In the genomic region with DNA sequence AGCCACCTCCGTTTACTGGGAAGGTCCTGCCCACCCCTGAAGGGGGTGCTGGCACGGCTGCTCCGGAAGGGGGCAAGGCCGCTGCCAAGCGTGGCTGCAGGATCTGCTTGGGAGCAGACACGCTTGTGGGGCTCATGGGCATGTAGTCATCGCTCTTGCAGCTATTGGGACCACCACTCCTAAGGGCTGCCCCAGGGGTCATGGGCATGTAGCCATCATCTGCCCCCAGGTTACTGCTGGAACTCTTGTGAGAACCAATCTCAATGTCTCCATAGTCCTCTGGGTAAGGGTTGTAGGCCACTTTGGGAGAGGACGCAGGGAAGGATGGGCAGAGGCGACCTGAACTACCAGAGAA, we compare ENCODE assay signal across 8 mouse cellular contexts. TPM values are rescaled to one million over a fixed set of nuclear protein-coding genes. Genes with fewer than 3 reads are reported as not detected.
DNase-seq lines count a peak whose midpoint lies in the region; ATAC-seq and TF ChIP-seq lines count a peak whose summit lies in the region.

No protein-coding gene starts in this region.

- TF ChIP-seq EP300 in stomach, postnatal 0 days (optimal IDR thresholded peaks at IDR 0.05) = no peak

- H3K4me3 ChIP-seq in erythroblast, embryonic 14.5 days (replicated peaks) = peak overlapping the region; percentile 89
- H3K4me3 ChIP-seq in E14TG2a.4 (replicated peaks; ENCODE audit: low read length) = peak overlapping the region; percentile 90
- peak overlapping the region; percentile 78 for H3K4me3 ChIP-seq in forebrain, embryonic 11.5 days (ENCODE audit: low read depth, low read length)
- peak overlapping the region; percentile 86 for H3K4me3 ChIP-seq in limb, embryonic 15.5 days
- H3K4me3 ChIP-seq in stomach, postnatal 0 days (ENCODE audit: low read depth, low read length) = peak overlapping the region; percentile 86

- intact Hi-C loops in left cerebral cortex, postnatal 14 days (cut with DNase I) = loop anchor here (2.0 to 10.0 kb wide), 6 partner anchors 81 to 567 kb away; no protein-coding TSS in a partner anchor

- H3K27me3 ChIP-seq in erythroblast, embryonic 14.5 days (ENCODE audit: control insufficient read depth) = peaks cover 15% of the 10 kb centered on the region
- peaks cover 36% of the 10 kb centered on the region for H3K27me3 ChIP-seq in E14TG2a.4 (ENCODE audit: insufficient read depth, low read length)
- H3K27me3 ChIP-seq in forebrain, embryonic 11.5 days (ENCODE audit: control insufficient read depth, insufficient read depth, low read length) = no peaks in the 10 kb centered on the region; the same call in 1 of the 2 replicates
- no peaks in the 10 kb centered on the region for H3K27me3 ChIP-seq in limb, embryonic 15.5 days
- H3K27me3 ChIP-seq in stomach, postnatal 0 days (ENCODE audit: control insufficient read depth, insufficient read depth, low read length) = no peaks in the 10 kb centered on the region

- 85% methylated on average over 9 of the region's 9 CpGs for WGBS in forebrain, embryonic 11.5 days
- WGBS in limb, embryonic 15.5 days = 77% methylated on average over 9 of the region's 9 CpGs
- 89% methylated on average over 9 of the region's 9 CpGs for WGBS in stomach, postnatal 0 days

- H3K9me3 ChIP-seq in erythroblast, embryonic 14.5 days (ENCODE audit: control insufficient read depth, low read length) = no peaks in the 10 kb centered on the region
- H3K9me3 ChIP-seq in E14TG2a.4 (ENCODE audit: low read length) = no peaks in the 10 kb centered on the region
- H3K9me3 ChIP-seq in forebrain, embryonic 11.5 days (ENCODE audit: control insufficient read depth, low read length) = no peaks in the 10 kb centered on the region
- no peaks in the 10 kb centered on the region for H3K9me3 ChIP-seq in limb, embryonic 15.5 days
- H3K9me3 ChIP-seq in stomach, postnatal 0 days (ENCODE audit: control insufficient read depth, low read length) = no peaks in the 10 kb centered on the region

- peak overlapping the region; percentile 66 for H3K4me2 ChIP-seq in forebrain, embryonic 11.5 days (ENCODE audit: low read depth, low read length, severe bottlenecking)
- peak overlapping the region; percentile 93 for H3K4me2 ChIP-seq in limb, embryonic 15.5 days
- H3K4me2 ChIP-seq in stomach, postnatal 0 days (replicated peaks; ENCODE audit: low read depth) = peak overlapping the region; percentile 94

- TF ChIP-seq CTCF in E14TG2a.4 (conservative IDR thresholded peaks at IDR 0.05; ENCODE audit: low read length) = no peak
- no peak for TF ChIP-seq CTCF in stomach, postnatal 0 days (IDR thresholded peaks at IDR 0.05; ENCODE audit: low read depth)

- H3K9ac ChIP-seq in forebrain, embryonic 11.5 days (ENCODE audit: low read length) = peak overlapping the region; percentile 86
- H3K9ac ChIP-seq in limb, embryonic 15.5 days = no peak overlapping the region
- H3K9ac ChIP-seq in stomach, postnatal 0 days (ENCODE audit: low read length) = peak overlapping the region; percentile 93

- no peak for DNase-seq in forebrain, embryonic 11.5 days (ENCODE audit: low spot score)
- DNase-seq in stomach, postnatal 0 days (ENCODE audit: low spot score) = no peak
- no peak for DNase-seq in left cerebral cortex, postnatal 14 days (ENCODE audit: low spot score in 2 of 2)
- DNase-seq in thymus, postnatal 0 days (ENCODE audit: low spot score) = no peak

- peaks cover 62% of the 10 kb centered on the region for H3K36me3 ChIP-seq in erythroblast, embryonic 14.5 days (ENCODE audit: control insufficient read depth)
- peaks cover 23% of the 10 kb centered on the region; the same call in 1 of the 2 replicates for H3K36me3 ChIP-seq in E14TG2a.4 (ENCODE audit: insufficient read depth, low read length)
- no peaks in the 10 kb centered on the region for H3K36me3 ChIP-seq in forebrain, embryonic 11.5 days (ENCODE audit: control insufficient read depth, insufficient read depth, low read length)
- H3K36me3 ChIP-seq in limb, embryonic 15.5 days = 0 out of 2 replicates have a peak, but pooled peaks cover 3% of the 10 kb centered on the region
- peaks cover 8% of the 10 kb centered on the region for H3K36me3 ChIP-seq in stomach, postnatal 0 days (ENCODE audit: control insufficient read depth, insufficient read depth, low read length)

- H3K27ac ChIP-seq in forebrain, embryonic 11.5 days (ENCODE audit: low read depth, low read length) = no peak overlapping the region
- no peak overlapping the region for H3K27ac ChIP-seq in limb, embryonic 15.5 days
- H3K27ac ChIP-seq in stomach, postnatal 0 days (replicated peaks) = no peak overlapping the region

- H3K4me1 ChIP-seq in erythroblast, embryonic 14.5 days (ENCODE audit: control insufficient read depth) = peaks cover 86% of the 10 kb centered on the region
- peaks cover 75% of the 10 kb centered on the region for H3K4me1 ChIP-seq in E14TG2a.4 (replicated peaks; ENCODE audit: low read depth, low read length)
- peaks cover 41% of the 10 kb centered on the region for H3K4me1 ChIP-seq in forebrain, embryonic 11.5 days (replicated peaks; ENCODE audit: control insufficient read depth, insufficient read depth, low read length)
- H3K4me1 ChIP-seq in limb, embryonic 15.5 days = peaks cover 66% of the 10 kb centered on the region
- H3K4me1 ChIP-seq in stomach, postnatal 0 days (replicated peaks; ENCODE audit: control insufficient read depth, insufficient read depth) = peaks cover 21% of the 10 kb centered on the region

- ATAC-seq in erythroblast, adult 5-6 weeks (replicated peaks; ENCODE audit: low FRiP score, poor library complexity, severe bottlenecking) = no peak
- no peak for ATAC-seq in forebrain, embryonic 11.5 days (replicated peaks; ENCODE audit: low FRiP score)
- no peak for ATAC-seq in limb, embryonic 15.5 days (ENCODE audit: insufficient number of reproducible peaks, low FRiP score, low TSS enrichment, low read depth)
- no peak for ATAC-seq in stomach, postnatal 0 days (ENCODE audit: low FRiP score, low TSS enrichment)

RNA-seq across cellular contexts. Expression of a gene that starts 2.0 kb away (rescaled TPM):
- 2.8 and 3.3 TPM in 2 replicates for polyA plus RNA-seq in erythroblast, embryonic 14.5 days (2012)
- 12.1 and 15.2 TPM in 2 replicates for total RNA-seq in erythroblast, adult 5-6 weeks (2015; ENCODE audit: low replicate concordance)
- total RNA-seq in erythroblast, adult 5-6 weeks (2017; ENCODE audit: low replicate concordance) = 10.6 and 13.5 TPM in 2 replicates
- polyA plus RNA-seq in forebrain, embryonic 11.5 days (2014; fragmentation: Nextera tagmentation; extraction: Ambion mirVana) = 6.6 and 7.7 TPM in 2 replicates
- 5.1 and 6.5 TPM in 2 replicates for polyA plus RNA-seq in limb, embryonic 15.5 days (2015; fragmentation: Nextera tagmentation; extraction: Ambion mirVana)
- polyA plus RNA-seq in stomach, postnatal 0 days (2015; fragmentation: Nextera tagmentation; extraction: Ambion mirVana) = 3.3 and 3.9 TPM in 2 replicates
- total RNA-seq in left cerebral cortex, postnatal 14 days (2021) = 10 to 100 TPM; 53.0 to 60.0 TPM
- polyA plus RNA-seq in thymus, postnatal 0 days (2015; fragmentation: Nextera tagmentation; extraction: Ambion mirVana) = 4.5 TPM in 2 replicates
